Mouse (Mus musculus) ovary, postnatal 14 days (tissue): Measurements from ENCODE around the gene Adap1.
A peak's percentile ranks its signal among the peaks of the same experiment; 100 is the strongest.
"Not testable (repeated sequence)": the region's sequence is repeated elsewhere in the genome, so short reads cannot be mapped to it uniquely, and the experiment has no call there.

Experiments used
- DNase-seq: peaks from one replicate; pipeline ENCODE4 v3.0.0; 2022; ENCODE audit warnings: low spot score

Gene Adap1

GRCm38 (mm10) chr5:139351134-139351533, 25.7 kb upstream of the Adap1 start, which contains the start of gene Cox19:
Gene Cox19 (minus strand): TSS chr5:139351418.
- DNase-seq: no peak

DNA sequence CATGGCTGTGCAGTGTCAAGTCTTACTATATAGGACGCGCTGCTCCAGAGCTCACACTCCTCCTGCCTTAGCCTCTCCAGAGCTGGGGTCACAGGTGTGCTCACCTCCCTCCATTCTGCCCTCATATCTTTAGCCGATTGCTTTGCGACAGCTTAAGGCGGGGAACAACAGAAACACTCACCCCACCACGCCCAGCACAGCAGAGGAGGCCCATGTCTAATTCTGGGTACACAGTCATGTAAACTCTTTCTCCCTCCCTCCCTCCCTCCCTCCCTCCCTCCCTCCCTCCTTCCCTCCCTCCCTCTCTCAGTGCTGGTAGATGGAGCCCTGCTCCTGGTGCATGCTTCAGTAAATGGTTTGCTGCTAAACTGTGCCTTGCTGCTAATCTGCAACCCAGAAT, 24.3 kb upstream of the Adap1 start:
- DNase-seq: no peak

- DNase-seq: no peak
Observed at GRCm38 (mm10) chr5:139347225-139347624, 21.8 kb upstream of the Adap1 start.

DNA sequence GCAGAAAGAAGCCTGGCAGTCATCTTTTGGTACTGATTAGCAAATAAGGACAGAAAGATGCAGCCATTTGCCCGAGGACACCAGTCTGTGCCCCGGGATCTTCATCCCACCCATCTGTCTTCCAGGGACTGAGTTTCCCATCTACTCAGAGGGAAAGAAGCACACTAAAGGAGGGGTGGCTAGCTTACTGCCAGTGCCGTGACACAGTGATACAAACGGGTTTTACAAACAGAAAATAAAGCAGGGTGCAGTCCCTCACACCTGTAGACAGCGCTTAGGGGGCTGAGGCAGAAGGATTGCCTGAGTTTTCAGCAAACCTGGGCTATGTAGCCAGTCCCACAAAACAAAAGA, 19.9 kb upstream of the Adap1 start:
- no peak for DNase-seq

DNA sequence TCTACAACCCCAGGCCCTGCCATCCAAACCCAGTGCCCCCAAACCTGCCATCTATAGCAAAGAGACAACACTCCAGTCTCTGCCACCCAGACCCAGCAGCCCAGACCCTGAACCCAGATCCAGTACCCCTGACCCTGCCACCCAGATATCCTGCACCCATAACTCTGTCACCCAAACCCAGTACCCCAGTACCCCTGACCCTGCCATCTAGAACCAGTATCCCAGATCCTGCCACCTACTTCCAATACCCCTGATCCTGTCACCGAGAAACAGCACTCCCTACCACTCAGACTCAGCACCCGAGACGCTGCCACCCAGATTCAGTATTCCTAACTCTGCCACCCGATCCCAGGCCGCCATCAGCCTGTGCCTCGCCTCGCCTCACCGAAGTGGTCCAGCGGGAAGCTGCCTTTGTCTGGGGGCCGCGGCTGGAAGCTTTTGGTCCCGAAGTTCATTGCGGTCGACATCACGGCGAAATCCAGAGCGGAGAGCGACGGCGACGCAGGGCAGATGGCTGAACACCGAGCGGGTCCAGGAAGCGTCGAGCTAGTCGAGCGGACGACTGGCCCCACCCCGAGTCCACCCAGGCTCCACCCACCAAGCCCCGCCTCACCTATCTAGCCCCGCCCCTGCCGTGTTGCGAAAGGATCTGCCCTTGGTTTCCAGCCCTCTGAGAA, 19.4 kb upstream of the Adap1 start:
- DNase-seq: peak; percentile 98

DNA sequence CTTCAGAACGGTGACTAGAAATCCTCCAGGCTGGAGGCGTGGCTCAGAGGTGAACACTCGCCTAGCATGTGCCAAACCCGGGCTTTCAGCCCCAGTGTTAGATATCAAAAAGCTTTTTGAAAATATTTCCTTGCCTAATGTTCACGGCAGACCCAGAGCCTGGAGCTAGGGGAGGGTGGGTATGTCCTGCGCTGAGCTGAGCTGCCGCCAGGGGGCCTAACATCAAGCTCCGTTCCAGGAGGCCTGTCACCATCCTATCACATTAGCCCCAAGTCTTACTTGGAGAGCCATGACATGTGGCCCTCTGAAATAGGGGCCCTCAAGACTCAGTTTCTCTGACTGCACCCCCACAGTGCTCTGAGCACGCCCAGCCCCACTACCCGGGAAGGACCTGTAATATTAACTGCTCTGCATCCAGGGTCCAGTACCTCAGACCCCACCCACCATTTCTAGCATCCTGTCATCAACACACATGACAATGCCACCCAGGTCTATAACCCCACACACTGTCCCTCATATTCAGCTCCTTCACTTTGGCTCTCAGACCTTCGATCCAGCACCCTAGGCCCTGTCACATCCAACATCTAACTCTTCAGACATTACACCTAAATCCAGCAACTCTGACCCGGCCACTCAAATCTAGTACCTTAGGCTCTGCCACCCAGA, 18.7 kb upstream of the Adap1 start:
- peak; percentile 69 for DNase-seq

GRCm38 (mm10) chr5:139338891-139339290, 13.5 kb upstream of the Adap1 start:
- no peak for DNase-seq

- no peak for DNase-seq
Observed at GRCm38 (mm10) chr5:139338403-139338802, 13.0 kb upstream of the Adap1 start.

DNA sequence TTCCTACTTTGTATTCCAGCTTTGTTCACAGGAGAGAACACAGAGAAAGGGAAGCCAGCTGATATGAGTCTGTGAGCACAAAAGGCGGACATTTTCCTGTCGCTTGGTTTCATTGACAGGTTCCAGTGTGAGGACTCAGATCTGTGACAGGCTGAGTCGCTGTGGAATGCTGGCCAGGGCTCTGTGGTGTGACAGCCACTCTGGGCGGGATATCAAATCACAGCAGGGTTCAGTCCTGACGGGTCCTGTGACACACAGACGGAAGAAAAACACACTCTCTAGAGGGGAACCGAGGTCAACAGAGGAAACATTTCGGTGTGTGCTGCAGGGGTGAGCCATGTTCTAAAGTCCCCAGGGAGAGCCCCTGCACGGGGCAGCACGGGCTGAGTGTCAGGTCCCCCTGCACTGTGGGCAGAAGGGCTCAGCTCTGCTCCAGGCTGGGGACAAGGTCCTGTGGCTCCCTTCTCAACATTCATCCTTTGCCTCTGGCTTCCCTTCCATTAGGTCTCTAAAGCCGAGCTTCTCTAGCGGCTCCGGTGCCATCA, 12.5 kb upstream of the Adap1 start:
- no peak for DNase-seq

DNA sequence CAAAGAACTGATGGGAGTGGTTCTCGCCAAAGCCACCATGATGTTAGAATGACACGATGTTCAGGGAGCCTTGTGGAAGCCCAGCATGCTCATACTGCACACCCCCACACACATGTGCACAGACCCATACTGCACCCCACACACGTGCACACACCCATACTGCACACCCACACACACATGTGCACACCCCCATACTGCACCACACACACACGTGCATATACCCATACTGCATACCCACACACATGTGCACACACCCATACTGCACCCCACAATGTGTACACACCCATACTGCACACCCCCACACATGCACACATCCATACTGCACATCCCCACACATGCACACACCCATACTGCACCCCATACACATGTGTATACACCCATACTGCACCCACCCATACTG, 10.2 kb upstream of the Adap1 start:
- no peak for DNase-seq

GRCm38 (mm10) chr5:139334394-139334793, 9.0 kb upstream of the Adap1 start:
- DNase-seq: not testable (repeated sequence)

DNA sequence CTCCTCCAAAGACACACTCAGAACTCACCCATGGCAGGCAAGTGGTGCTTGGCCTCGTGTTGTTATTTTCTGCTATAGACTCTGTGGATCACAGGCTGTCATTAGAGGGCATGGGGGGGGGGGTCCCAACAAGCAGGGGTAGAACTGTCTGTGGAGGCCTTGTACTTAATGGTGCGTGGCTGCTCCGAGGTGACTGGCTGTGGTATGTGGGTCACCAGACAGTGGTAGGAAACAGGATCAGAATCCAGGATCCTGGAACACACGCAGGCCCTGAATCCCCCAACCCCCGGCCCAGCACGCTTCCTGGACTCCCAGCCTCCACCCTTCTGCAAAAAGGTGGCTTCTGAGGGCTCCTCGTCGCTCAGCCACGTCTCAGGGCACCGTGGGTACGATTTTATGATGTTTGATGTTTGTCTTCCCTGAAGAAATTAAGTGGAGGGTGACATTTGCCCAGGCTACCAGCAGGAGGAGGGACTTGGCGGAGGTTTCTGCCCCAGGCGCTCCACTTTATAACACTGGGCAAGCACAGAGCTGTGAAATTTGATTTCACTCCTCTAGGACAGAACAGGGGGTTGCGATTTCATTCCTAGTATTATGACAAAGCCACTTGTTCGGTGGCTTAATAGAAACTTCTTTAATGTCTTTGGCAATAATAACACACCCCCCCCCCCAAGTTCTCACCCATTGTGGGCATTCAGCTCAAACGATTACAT, 8.0 kb upstream of the Adap1 start:
- no peak for DNase-seq

DNA sequence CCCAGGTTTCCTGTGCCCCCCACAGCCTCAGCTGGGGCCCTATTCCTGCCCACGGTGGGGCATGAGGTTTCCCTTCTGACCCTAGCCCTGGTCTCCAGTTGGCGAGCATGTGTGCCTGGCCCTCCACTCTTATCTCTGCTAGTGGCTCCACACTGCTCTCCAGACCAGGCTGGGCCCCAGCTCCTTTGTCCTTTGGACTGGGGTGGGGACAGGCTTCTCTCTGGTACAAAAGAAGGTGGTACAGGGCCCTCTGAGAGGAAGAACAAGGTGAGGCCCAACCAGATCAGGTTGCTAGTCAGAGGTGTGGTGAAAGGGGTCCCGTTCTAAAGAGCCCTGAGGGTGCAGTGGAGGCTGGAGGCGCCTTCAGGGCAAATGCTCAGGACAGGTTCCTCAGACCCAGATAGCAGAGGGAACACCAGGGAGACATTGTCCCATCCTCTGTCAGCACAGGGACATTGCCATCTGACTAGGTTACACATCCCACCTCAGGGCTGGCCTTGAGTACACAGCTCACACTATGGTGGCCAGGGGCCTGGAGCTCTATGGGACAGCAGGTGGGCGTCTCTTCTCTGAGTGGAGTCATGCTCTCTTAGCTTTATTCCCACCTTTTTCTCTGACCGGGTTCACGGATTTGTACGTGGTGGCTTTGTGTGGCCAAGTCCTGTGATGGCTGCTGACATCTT, 7.3 kb upstream of the Adap1 start:
- no peak for DNase-seq

GRCm38 (mm10) chr5:139331742-139332141, 6.3 kb upstream of the Adap1 start:
- peak; percentile 94 for DNase-seq

- no peak for DNase-seq
Observed at GRCm38 (mm10) chr5:139330766-139331165, 5.3 kb upstream of the Adap1 start.

- DNase-seq: no peak
Observed at GRCm38 (mm10) chr5:139327634-139328020, 2.2 kb upstream of the Adap1 start.

- DNase-seq: no peak
Observed at GRCm38 (mm10) chr5:139326986-139327633, 1.7 kb upstream of the Adap1 start.

DNA sequence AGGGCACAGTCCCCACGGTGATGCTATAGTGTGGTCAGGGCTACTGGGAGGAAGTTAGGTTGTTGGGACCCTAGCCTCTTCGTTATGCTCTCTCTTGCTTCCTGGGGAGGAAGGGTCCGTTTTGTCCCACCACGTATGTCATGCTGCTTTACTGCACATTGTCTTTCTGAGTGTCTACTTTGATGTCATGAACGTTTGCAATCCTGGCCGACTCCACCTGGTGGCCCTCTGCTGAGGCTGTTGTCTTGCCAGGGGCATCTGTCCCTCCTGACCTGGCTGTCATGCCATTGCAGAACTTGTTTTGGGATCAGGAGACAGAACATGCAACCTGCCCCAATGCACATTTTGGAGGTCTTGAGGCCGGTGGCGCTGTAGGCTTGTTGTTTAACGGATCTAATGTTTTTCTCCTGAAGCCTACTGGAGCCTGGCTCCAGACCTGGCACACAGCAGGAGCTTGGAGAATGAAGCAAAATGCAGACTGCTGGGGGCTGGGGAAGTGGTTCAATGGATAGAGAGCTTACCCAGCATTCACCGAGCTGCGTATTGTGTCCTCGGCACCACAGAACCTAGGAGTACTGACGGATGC, 782 bp upstream of the Adap1 start:
- DNase-seq: no peak

GRCm38 (mm10) chr5:139324691-139325394, 579 bp downstream of the Adap1 start:
- no peak for DNase-seq

- no peak for DNase-seq
Observed at GRCm38 (mm10) chr5:139324045-139324491, 1.4 kb downstream of the Adap1 start.
